Mouse (Mus musculus): ENCODE measurements around the gene Usp43.

DNA sequence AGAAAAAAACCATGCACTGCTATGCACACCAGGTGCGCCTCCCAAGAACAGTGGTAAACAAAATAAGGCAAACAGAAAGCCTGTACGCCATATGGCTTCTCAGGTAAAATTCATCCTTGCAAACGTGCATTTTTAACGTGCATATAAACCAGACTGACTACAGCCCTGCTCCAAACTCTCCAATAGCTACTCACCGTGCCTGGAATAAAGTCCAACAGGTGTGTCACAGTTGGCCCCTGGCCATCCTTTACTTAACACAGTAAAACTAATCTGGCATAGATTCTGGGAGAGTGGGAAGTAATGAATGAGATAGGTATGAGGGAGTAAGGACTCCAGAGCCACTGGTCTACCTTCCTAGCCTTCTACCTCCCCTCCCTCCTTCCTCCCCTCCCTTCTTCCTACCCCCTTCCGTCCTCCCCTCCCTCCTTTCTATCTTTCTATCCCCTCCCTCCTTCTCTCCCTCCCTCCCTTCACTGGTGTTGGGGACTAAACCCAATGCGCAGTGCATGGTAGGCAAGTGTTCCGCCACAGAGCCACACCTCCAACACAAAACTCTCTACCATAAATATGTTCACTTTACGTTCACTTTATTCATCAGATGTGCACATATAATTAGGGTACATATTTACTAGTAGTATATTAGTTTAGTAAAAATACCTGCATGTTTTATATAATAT is 56.3 kb downstream of the Usp43 start:
- TF ChIP-seq CTCF (IDR thresholded peaks at IDR 0.05; ENCODE audit: borderline replicate concordance, control insufficient read depth, extremely low read depth, insufficient read depth, low read length, poor library complexity) (no peak), POLR2A (IDR thresholded peaks at IDR 0.05; ENCODE audit: control insufficient read depth, extremely low read depth, insufficient read depth, low read length, poor library complexity) (no peak)
